Mouse (Mus musculus) granulocyte monocyte progenitor cell, adult 5-6 weeks (primary cell): ENCODE data around the gene Tmcc2. TPM values are rescaled to one million over a fixed set of nuclear protein-coding genes. Genes with fewer than 3 reads are reported as not detected.
A peak's percentile ranks its signal among the peaks of the same experiment; 100 is the strongest.

Source experiments
- ATAC-seq: replicated peaks from 2 replicates; pipeline ENCODE4 v1.8.0; 2016; ENCODE audit warnings: mild to moderate bottlenecking, moderate TSS enrichment, inconsistent platforms; ENCODE audit not compliant: poor library complexity, severe bottlenecking
- total RNA-seq, 2 experiments: library from RNA; stranded (forward) in 1 of 2; stranded (reverse) in 1 of 2; fragments of 200-712, 200-1000 nt in 1 of 2; fragments of >200 nt in 1 of 2; fragmentation: Nextera tagmentation in 1 of 2; gene quantifications; 2 replicates each; pipeline ENCODE4 v1.2.3; 2014 to 2017

The Tmcc2 gene
- total RNA-seq, 2 experiments from 2014 or later: 1.5 to 3.7 TPM

GRCm38 (mm10) chr1:132392872-132393271 lies 1.8 kb upstream of the Tmcc2 start:
- ATAC-seq: no peak

- peak; percentile 76 for ATAC-seq
Measured at GRCm38 (mm10) chr1:132391580-132392022, 520 bp upstream of the Tmcc2 start.

- 0 out of 2 replicates have a peak, but pooled peaks have one; percentile 30 for ATAC-seq
Measured at GRCm38 (mm10) chr1:132389886-132390585, 1.0 kb downstream of the Tmcc2 start.

GRCm38 (mm10) chr1:132388813-132389803 lies 2.0 kb downstream of the Tmcc2 start:
- ATAC-seq: no peak

- ATAC-seq: no peak
Measured at GRCm38 (mm10) chr1:132387943-132388342, 3.1 kb downstream of the Tmcc2 start.

- ATAC-seq: no peak
Measured at GRCm38 (mm10) chr1:132386266-132386665, 4.8 kb downstream of the Tmcc2 start.

GRCm38 (mm10) chr1:132385711-132386110 lies 5.4 kb downstream of the Tmcc2 start:
- ATAC-seq: no peak

- ATAC-seq: no peak
Measured at GRCm38 (mm10) chr1:132385266-132385665, 5.8 kb downstream of the Tmcc2 start.

- peak; percentile 16; the same call in 1 of the 2 replicates for ATAC-seq
Measured at GRCm38 (mm10) chr1:132384001-132384554, 7.0 kb downstream of the Tmcc2 start.

- peak; percentile 57 for ATAC-seq
Measured at GRCm38 (mm10) chr1:132381929-132382328, 9.2 kb downstream of the Tmcc2 start.

GRCm38 (mm10) chr1:132380550-132381100 lies 10.5 kb downstream of the Tmcc2 start:
- no peak for ATAC-seq

GRCm38 (mm10) chr1:132377811-132378210 lies 13.3 kb downstream of the Tmcc2 start:
- no peak; the same call in 1 of the 2 replicates for ATAC-seq

- ATAC-seq: no peak
Measured at GRCm38 (mm10) chr1:132377055-132377365, 14.1 kb downstream of the Tmcc2 start.

- no peak for ATAC-seq
Measured at GRCm38 (mm10) chr1:132376211-132377054, 14.6 kb downstream of the Tmcc2 start.

GRCm38 (mm10) chr1:132375256-132375655 lies 15.8 kb downstream of the Tmcc2 start:
- no peak for ATAC-seq

- peak; percentile 10; the same call in 1 of the 2 replicates for ATAC-seq
Measured at GRCm38 (mm10) chr1:132374873-132375244, 16.2 kb downstream of the Tmcc2 start.

GRCm38 (mm10) chr1:132374140-132374872 lies 16.8 kb downstream of the Tmcc2 start:
- no peak for ATAC-seq

GRCm38 (mm10) chr1:132372896-132373534 lies 18.1 kb downstream of the Tmcc2 start:
- no peak for ATAC-seq

GRCm38 (mm10) chr1:132372354-132372753 lies 18.7 kb downstream of the Tmcc2 start:
- ATAC-seq: no peak
